Mouse (Mus musculus) embryonic fibroblast, embryonic 13.5 days (primary cell): ENCODE measurements at regions not wholly inside any gene's neighbourhood (a gene's known extent, or its start where the extent isn't known, plus 50 kb on each side); places are given as distances from the start of the nearest gene placed in this dataset.

Experiments used
- CTCF ChIP-seq: IDR thresholded peaks from 2 replicates; pipeline ENCODE4 v1.5.1; 2011; ENCODE audit warnings: mild to moderate bottlenecking, control low read depth, low read length, moderate library complexity, borderline replicate concordance; ENCODE audit not compliant: insufficient read depth
- POLR2A ChIP-seq: IDR thresholded peaks from 2 replicates; pipeline ENCODE4 v1.6.1; 2011; ENCODE audit warnings: low read depth, mild to moderate bottlenecking, control low read depth, low read length, moderate library complexity

DNA sequence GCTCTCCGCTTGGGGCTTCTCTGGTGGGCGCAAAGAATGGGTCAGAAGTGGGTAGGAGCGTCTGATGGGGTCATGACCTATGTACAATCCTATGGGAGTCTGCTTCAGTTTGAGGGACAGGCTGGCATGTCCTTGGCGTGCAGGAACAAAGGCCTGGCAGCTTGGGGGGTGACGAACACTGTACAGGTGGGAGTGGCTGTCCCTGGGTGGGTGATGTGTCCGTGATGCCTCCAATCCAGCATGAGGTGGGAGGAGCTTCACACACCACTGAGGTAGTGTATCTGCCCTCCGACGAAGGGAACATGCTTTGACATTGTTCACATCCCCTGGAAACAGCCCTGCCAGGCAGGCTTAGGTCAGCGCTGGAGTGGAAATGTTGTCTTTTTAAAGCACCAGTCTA is 101.4 kb upstream of the Pitx1 start:
- TF ChIP-seq CTCF (no peak), POLR2A (no peak)
